Mouse (Mus musculus): Measurements from ENCODE around the gene Trim14. TPM values are rescaled to one million over a fixed set of nuclear protein-coding genes. Genes with fewer than 3 reads are reported as not detected.
A peak's percentile ranks its signal among the peaks of the same experiment; 100 is the strongest.

The Trim14 gene
- polyA plus RNA-seq, 1 experiment from 2014 or later = 1.2 TPM

DNA sequence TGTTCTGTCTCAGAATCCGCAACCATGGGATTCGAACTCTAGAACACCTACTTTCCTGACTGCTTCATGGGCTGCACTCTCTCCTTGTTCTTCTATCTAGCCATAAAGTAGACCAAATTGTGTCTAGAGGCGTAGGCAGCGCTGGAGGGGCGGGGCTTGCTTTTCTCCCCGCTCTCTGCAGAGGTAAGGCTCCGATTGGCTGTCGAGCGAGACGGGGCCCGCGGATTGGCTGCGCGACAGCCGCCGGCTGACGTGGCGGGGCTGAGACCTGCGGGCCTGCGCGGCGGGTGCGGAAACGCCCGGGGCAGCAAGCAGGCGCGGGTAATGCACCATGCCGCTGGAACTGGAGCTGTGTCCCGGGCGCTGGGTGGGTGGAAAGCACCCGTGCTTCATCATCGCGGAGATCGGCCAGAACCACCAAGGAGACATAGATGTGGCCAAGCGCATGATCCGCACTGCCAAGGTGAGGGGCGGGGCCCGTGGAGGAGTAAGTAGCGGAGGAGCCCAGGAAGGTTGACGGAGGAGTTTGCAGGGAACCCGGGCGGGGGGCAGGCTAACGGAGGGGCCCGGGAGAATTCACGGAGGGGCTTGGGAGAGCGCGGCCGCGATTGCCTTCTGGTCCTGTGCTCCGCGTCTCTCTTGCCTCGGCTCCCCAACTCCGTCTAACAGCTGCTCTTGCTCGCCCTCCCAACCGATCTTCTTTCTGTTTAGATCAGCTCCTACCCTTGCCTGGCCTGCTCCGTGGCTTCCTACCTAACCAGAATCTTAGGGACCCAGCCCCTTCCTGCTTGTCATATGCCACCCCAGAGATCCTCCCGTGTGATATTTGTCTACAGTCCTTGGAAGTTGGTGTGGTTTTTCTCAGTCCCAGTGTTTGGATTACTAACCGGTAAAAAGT lies 46.7 kb downstream of the Trim14 start, which contains the start of gene Nans:
Nans (plus strand) TSS at position 221 of the 898 bp plus-strand sequence.
- H3K36me3 ChIP-seq = peaks cover 27% of the 10 kb centered on the region
- peak within 1 kb of the TSS; percentile 89 for H3K9ac ChIP-seq
- peaks cover 16% of the 10 kb centered on the region for H3K4me1 ChIP-seq
- peak within 1 kb of the TSS; percentile 35 for H3K27ac ChIP-seq
- H3K4me2 ChIP-seq (replicated peaks) = peak within 1 kb of the TSS; percentile 72
- ATAC-seq (ENCODE audit: low FRiP score, low read depth) = peak; percentile 97
- WGBS = under 1% methylated on average over 57 of the region's 58 CpGs
- no peaks in the 10 kb centered on the region for H3K9me3 ChIP-seq
- peak within 1 kb of the TSS; percentile 79 for H3K4me3 ChIP-seq
- H3K27me3 ChIP-seq = no peaks in the 10 kb centered on the region

DNA sequence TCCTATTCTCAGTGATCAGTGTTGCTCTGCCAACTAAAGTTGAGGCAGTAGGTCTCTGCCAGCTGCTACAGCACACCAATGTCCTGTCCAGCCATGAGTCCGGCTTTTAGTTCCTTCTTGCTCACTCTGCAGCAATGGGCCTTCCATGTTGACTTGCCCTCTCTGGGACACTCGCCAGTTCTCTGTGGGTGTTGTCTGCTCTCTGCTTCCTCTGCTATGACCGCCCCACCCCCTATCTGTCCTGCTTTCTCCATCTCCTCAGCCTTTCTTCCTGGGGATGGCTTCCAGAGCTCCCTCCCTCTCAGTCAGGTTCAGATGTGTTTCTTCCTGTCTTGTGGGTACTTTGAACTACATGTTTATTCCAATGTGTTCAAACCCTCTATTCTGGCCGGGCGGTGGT lies 48.6 kb downstream of the Trim14 start:
- H3K9me3 ChIP-seq = no peaks in the 10 kb centered on the region
- peaks cover 7% of the 10 kb centered on the region; the same call in 1 of the 2 replicates for H3K36me3 ChIP-seq
- H3K27me3 ChIP-seq = no peaks in the 10 kb centered on the region
- 88% methylated on average over 5 of the region's 5 CpGs for WGBS
- H3K4me1 ChIP-seq = peaks cover 16% of the 10 kb centered on the region
- no peak overlapping the region for H3K4me2 ChIP-seq (replicated peaks)
- no peak for ATAC-seq (ENCODE audit: low FRiP score, low read depth)
- H3K9ac ChIP-seq = no peak overlapping the region
- H3K27ac ChIP-seq = no peak overlapping the region
- no peak overlapping the region for H3K4me3 ChIP-seq

DNA sequence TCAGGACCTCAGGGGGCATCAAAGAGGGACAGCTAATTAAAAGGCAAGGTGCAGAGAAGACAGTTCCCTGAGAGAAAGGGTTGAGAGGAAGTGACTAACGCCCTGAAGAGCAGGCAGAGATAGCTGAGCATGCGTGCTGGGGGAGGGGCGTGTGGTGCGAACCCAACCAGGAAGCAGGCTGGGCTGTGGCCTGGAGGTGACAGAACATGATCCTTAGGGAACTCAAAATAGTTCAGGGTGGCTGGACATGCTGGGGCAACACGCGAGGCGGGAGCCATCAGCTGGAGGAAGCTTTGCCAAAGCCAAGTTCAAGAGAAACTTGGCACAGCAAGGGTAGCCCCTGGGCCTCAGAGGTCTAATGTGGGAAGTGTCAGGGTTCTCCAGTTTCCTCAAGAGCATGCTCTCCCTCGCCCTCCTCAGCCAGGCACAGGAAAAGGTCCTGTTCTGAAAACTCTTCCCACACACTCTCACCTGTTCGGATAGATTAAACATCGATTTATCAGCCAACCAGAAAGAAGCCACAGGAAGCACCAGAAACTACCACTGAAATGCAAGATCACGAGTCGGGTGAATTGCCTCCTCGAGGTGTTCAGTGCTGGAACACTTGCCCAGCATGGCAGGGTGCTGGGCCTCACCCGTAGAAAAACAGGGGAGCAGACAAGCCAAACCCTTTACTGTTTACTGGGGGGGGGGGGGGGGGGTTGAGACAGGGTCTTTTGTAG lies 50.1 kb downstream of the Trim14 start:
- 48% methylated on average over 14 of the region's 14 CpGs for WGBS
- Histone ChIP-seq H3K4me3 (no peak overlapping the region), H3K27ac (no peak overlapping the region), H3K4me2 (replicated peaks) (no peak overlapping the region), H3K27me3 (no peaks in the 10 kb centered on the region), H3K9me3 (no peaks in the 10 kb centered on the region), H3K4me1 (peaks cover 15% of the 10 kb centered on the region), H3K9ac (no peak overlapping the region), H3K36me3 (no peaks in the 10 kb centered on the region)
- no peak for ATAC-seq (ENCODE audit: low FRiP score, low read depth)

DNA sequence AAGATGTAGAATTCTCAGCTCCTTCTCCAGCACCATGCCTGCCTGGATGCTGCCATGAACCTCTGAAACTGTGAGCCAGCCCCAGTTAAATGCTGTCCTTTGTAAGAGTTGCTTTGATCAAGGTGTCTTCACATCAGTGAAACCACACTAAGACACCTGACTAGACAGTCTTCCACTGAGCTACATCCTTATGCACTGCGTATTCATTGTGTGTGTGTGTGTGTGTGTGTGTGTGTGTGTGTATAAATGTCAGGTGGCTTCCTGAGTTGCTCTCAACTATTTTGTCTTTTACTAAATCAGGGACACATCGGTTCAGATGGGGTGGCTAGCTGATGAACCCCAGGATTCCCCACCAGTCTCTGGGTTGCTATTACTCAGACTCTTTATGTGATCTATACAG lies 56.9 kb downstream of the Trim14 start:
- no peak overlapping the region for H3K4me3 ChIP-seq
- no peak overlapping the region for H3K27ac ChIP-seq
- no peaks in the 10 kb centered on the region for H3K9me3 ChIP-seq
- no peak for ATAC-seq (ENCODE audit: low FRiP score, low read depth)
- no peak overlapping the region for H3K4me2 ChIP-seq (replicated peaks)
- H3K9ac ChIP-seq = no peak overlapping the region
- H3K36me3 ChIP-seq = peaks cover 48% of the 10 kb centered on the region
- H3K4me1 ChIP-seq = no peaks in the 10 kb centered on the region
- H3K27me3 ChIP-seq = no peaks in the 10 kb centered on the region
- WGBS = 89% methylated on average over 2 of the region's 2 CpGs

GRCm38 (mm10) chr4:46475101-46475500 lies 60.8 kb downstream of the Trim14 start:
- Histone ChIP-seq H3K4me1 (no peaks in the 10 kb centered on the region), H3K27me3 (no peaks in the 10 kb centered on the region), H3K4me2 (replicated peaks) (no peak overlapping the region), H3K36me3 (peaks cover 84% of the 10 kb centered on the region), H3K27ac (no peak overlapping the region), H3K9me3 (no peaks in the 10 kb centered on the region), H3K9ac (no peak overlapping the region), H3K4me3 (no peak overlapping the region)
- WGBS = 98% methylated on average over 5 of the region's 5 CpGs
- no peak for ATAC-seq (ENCODE audit: low FRiP score, low read depth)

- Histone ChIP-seq H3K27me3 (no peaks in the 10 kb centered on the region), H3K4me3 (no peak overlapping the region), H3K9ac (no peak overlapping the region), H3K4me1 (no peaks in the 10 kb centered on the region), H3K9me3 (no peaks in the 10 kb centered on the region), H3K4me2 (replicated peaks) (no peak overlapping the region), H3K36me3 (peaks cover 96% of the 10 kb centered on the region), H3K27ac (no peak overlapping the region)
- no peak for ATAC-seq (ENCODE audit: low FRiP score, low read depth)
- WGBS = 89% methylated on average over 3 of the region's 3 CpGs
These were observed 70.2 kb downstream of the Trim14 start for GRCm38 (mm10) chr4:46465740-46466139.

- Histone ChIP-seq H3K27ac (no peak overlapping the region), H3K27me3 (no peaks in the 10 kb centered on the region), H3K9ac (no peak overlapping the region), H3K9me3 (no peaks in the 10 kb centered on the region), H3K36me3 (peaks cover 80% of the 10 kb centered on the region), H3K4me3 (no peak overlapping the region), H3K4me1 (no peaks in the 10 kb centered on the region; the same call in 1 of the 2 replicates), H3K4me2 (replicated peaks) (no peak overlapping the region)
- WGBS = 81% methylated on average over 7 of the region's 7 CpGs
- ATAC-seq (ENCODE audit: low FRiP score, low read depth) = no peak
These were observed 72.7 kb downstream of the Trim14 start for GRCm38 (mm10) chr4:46463130-46463830.

GRCm38 (mm10) chr4:46458411-46458810 lies 77.5 kb downstream of the Trim14 start:
- H3K36me3 ChIP-seq = peaks cover 43% of the 10 kb centered on the region
- no peak overlapping the region for H3K4me2 ChIP-seq (replicated peaks)
- H3K9me3 ChIP-seq = no peaks in the 10 kb centered on the region
- no peak overlapping the region for H3K9ac ChIP-seq
- no peak for ATAC-seq (ENCODE audit: low FRiP score, low read depth)
- H3K27ac ChIP-seq = no peak overlapping the region
- H3K27me3 ChIP-seq = no peaks in the 10 kb centered on the region
- 91% methylated on average over 2 of the region's 2 CpGs for WGBS
- no peak overlapping the region for H3K4me3 ChIP-seq
- H3K4me1 ChIP-seq = peaks cover 39% of the 10 kb centered on the region

DNA sequence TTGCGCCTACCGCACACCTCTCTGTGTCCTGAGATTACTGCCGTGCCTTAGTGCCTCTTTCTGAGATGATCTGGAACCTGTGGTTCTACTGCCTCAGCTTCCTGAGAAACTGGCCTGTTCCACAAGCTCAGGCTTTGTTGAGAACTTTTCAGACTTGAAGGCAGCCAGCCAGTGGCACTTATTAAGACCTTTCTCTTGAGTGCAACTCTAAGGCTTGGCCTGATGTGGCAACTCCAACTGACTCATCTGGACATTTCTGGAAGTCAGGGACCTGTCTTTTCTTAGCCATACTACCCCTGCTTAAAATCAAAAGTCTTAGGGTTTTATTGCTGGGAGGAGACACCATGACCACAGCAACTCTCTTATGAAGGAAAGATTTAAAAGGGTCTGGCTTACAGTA lies 78.8 kb downstream of the Trim14 start:
- Histone ChIP-seq H3K9me3 (no peaks in the 10 kb centered on the region), H3K27me3 (no peaks in the 10 kb centered on the region), H3K4me1 (peaks cover 47% of the 10 kb centered on the region), H3K36me3 (peaks cover 31% of the 10 kb centered on the region), H3K9ac (no peak overlapping the region), H3K4me2 (replicated peaks) (no peak overlapping the region), H3K4me3 (no peak overlapping the region), H3K27ac (no peak overlapping the region)
- no peak for ATAC-seq (ENCODE audit: low FRiP score, low read depth)
- whole genome bisulfite sequencing = 96% methylated on average over 3 of the region's 3 CpGs

DNA sequence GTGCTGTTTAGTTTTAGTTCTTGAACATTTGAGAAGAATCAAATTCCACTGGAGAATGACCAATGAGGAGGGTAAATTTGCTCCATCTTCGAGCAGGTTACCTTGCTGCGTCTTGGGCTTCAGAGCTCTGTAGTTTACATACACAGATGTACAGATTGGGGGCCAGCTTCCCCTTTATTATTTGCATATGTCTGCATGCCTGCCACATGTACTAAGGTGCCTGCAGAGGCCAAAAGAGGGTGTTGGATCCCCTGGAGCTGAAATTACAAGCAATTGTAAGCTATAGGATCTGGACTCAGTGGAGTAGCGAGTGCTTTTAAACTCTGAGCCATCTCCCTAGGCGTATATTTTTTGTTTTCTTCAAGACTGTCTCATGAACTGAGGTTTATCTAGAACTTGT lies 79.2 kb downstream of the Trim14 start:
- peaks cover 47% of the 10 kb centered on the region for H3K4me1 ChIP-seq
- 65% methylated on average over 4 of the region's 4 CpGs for WGBS
- no peak overlapping the region for H3K27ac ChIP-seq
- no peak overlapping the region for H3K4me2 ChIP-seq (replicated peaks)
- peaks cover 29% of the 10 kb centered on the region for H3K36me3 ChIP-seq
- no peaks in the 10 kb centered on the region for H3K27me3 ChIP-seq
- ATAC-seq (ENCODE audit: low FRiP score, low read depth) = no peak
- no peak overlapping the region for H3K4me3 ChIP-seq
- H3K9me3 ChIP-seq = no peaks in the 10 kb centered on the region
- H3K9ac ChIP-seq = 0 out of 2 replicates have a peak overlapping the region, but pooled peaks have one; percentile 25

DNA sequence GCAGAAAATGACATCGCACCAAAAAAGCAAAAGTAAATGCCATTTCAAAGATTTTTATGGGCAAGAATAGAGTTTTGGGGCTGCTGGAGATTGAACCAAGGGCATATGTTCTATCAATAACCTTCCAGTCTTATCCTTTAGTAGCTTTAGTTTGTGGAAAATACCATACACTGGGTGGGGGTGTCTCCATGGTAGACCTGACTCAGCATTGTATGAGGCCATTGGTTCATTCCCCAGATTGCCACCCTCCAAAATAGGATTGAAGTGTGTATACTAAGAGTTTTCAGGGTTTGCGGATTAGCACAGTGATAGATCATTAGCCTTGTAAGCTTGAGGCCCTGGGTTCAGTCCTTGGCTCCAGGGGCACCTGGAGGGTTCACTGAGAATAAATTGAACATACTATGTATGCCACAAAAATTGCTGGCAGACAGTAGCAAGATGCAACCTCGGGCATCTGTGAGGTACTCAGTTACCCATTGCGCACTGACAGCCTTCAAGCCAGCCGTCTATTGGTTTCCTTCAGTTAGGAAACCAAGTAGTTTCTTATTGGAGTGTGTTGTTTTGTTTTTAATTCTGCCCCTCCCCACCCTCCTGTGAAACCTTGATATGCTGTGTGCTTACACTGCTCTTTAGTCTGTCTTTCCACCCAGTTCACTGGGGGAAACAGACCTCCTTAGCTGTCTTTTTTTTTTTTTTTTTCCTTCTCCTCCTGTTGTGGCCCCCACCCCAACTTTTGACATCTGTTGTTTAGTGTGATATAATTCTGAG lies 81.7 kb downstream of the Trim14 start:
- Histone ChIP-seq H3K9ac (no peak overlapping the region), H3K27ac (no peak overlapping the region), H3K4me1 (peaks cover 52% of the 10 kb centered on the region), H3K9me3 (no peaks in the 10 kb centered on the region), H3K36me3 (peaks cover 11% of the 10 kb centered on the region; the same call in 1 of the 2 replicates), H3K27me3 (no peaks in the 10 kb centered on the region), H3K4me3 (no peak overlapping the region), H3K4me2 (replicated peaks) (peak overlapping the region; percentile 83)
- WGBS = 76% methylated on average over 5 of the region's 5 CpGs
- ATAC-seq (ENCODE audit: low FRiP score, low read depth) = no peak
